Mouse (Mus musculus): Measurements from ENCODE around the gene Cmss1.

DNA sequence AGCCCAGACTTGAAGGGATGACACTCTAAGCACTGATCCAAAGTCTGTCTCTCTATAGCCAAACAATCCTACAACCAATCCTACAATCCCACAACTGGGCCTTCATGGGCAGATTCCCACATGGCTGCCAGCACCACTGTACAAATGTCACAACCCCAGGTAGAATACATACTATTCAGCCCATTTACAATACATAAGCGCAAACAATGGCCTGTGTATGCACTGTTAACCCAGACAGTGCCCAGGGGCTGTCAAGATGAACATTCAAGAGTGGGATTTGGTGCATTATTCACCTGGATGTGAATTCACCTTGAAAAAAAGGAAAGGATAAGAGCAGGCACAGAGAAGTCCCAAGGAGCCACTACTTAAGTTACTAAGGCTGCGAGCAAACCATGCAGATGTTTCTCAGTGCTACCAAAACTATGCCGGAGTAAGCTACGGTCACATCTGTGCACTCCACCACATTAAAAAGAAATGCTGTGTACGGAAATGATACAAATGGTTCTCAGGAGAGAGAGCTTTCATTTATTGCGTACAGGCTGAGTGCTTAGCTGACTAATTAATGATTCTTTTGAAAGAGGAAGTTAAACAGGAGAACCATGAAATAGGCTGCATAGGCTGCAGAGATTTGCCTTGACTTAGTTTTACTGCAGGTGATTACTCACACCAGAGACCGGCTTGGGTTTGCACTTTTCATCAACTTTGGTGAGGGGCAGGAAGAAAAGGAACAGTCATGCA lies 184.8 kb downstream of the Cmss1 start:
- no peak for TF ChIP-seq CTCF (IDR thresholded peaks at IDR 0.05; ENCODE audit: low read depth, low read length)
- TF ChIP-seq POLR2A (IDR thresholded peaks at IDR 0.05; ENCODE audit: borderline replicate concordance, low read depth, low read length) = no peak

Measured in bone marrow macrophage, adult 2 months (primary cell).